Mouse (Mus musculus): Measurements from ENCODE around the gene Cdc73. TPM values are rescaled to one million over a fixed set of nuclear protein-coding genes. Genes with fewer than 3 reads are reported as not detected.
A peak's percentile ranks its signal among the peaks of the same experiment; 100 is the strongest.

Cdc73 gene
- polyA plus RNA-seq, 1 experiment from 2014 or later, result 7.5 TPM

DNA sequence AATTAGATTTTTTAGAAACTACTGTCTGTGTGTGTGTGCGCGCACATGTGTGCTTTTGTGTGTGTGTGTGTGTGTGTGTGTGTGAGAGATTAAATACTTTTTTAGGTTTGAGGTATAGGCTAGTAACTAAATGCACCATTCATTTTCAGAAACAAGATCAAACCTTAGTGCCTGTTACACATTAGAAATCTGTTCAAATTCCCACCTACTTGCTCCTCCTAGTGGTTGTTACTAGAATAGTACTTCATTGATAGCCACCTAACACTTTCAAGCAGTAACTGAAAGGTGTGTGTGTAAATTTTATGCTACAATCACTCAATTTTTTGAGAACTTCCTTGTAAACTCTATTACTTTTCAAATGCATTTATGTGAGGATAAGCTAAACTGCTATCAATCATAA, 58.5 kb downstream of the Cdc73 start:
- Histone ChIP-seq H3K27me3 (replicated peaks; ENCODE audit: control insufficient read depth, insufficient read depth, low read length) (no peaks in the 10 kb centered on the region), H3K4me3 (ENCODE audit: low read length) (no peak overlapping the region), H3K27ac (ENCODE audit: low read length) (no peak overlapping the region), H3K4me2 (ENCODE audit: low read depth, low read length) (no peak overlapping the region), H3K9me3 (ENCODE audit: control insufficient read depth, low read length) (no peaks in the 10 kb centered on the region), H3K9ac (ENCODE audit: low read depth, low read length) (no peak overlapping the region), H3K36me3 (ENCODE audit: control insufficient read depth, insufficient read depth, low read length) (no peaks in the 10 kb centered on the region), H3K4me1 (ENCODE audit: control insufficient read depth, insufficient read depth, low read length) (no peaks in the 10 kb centered on the region)
- 93% methylated on average over 2 of the region's 2 CpGs for WGBS
- ATAC-seq, result peak; percentile 64; the same call in 1 of the 2 replicates

DNA sequence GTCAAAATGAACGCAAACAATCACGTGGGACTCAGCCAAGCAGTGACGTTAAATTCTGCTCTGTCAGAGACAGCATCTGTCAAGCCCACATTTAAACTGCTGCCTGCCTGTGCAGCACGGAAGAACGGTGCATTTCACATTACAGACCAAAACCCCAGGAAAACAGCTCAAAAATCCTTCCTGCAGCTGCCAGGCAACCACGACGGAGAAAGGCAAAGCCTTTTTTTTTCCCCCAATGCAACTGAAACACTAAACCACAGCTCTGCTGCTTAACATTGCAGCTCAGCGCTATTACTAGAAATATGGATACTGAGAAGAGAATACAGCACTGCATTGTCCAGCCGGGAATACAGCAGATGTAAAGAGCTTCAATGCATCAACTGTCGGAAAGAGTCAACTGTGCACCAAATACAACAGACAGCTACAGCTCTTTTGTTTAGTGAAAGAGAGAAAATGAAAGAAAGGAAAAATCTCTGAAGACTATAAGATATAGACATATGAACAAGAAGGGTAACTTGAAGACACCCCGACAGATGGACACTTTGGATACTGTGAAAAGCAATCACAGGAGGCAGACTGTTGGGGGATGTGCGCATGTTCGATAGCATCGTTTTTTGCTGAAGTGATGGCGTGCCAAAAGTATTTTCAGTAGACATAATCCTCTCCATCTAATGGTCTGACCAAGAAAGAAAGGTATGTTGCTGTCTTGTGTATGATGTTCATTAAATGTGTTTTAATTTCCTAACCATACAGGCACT, 61.9 kb downstream of the Cdc73 start, which contains the start of gene B3galt2:
Gene B3galt2, plus strand, starts transcription at position 15 of the 758 bp plus-strand sequence.
- Histone ChIP-seq H3K4me2 (ENCODE audit: low read depth, low read length) (peak within 1 kb of the TSS; percentile 17; the same call in 1 of the 2 replicates), H3K9me3 (ENCODE audit: control insufficient read depth, low read length) (no peaks in the 10 kb centered on the region), H3K4me3 (ENCODE audit: low read length) (0 out of 2 replicates have a peak within 1 kb of the TSS, but pooled peaks have one; percentile 2), H3K36me3 (ENCODE audit: control insufficient read depth, insufficient read depth, low read length) (no peaks in the 10 kb centered on the region), H3K9ac (ENCODE audit: low read depth, low read length) (no peak within 1 kb of the TSS), H3K27ac (ENCODE audit: low read length) (no peak within 1 kb of the TSS), H3K27me3 (replicated peaks; ENCODE audit: control insufficient read depth, insufficient read depth, low read length) (no peaks in the 10 kb centered on the region), H3K4me1 (ENCODE audit: control insufficient read depth, insufficient read depth, low read length) (no peaks in the 10 kb centered on the region)
- WGBS, result 56% methylated on average over 15 of the region's 15 CpGs
- no peak for ATAC-seq

DNA sequence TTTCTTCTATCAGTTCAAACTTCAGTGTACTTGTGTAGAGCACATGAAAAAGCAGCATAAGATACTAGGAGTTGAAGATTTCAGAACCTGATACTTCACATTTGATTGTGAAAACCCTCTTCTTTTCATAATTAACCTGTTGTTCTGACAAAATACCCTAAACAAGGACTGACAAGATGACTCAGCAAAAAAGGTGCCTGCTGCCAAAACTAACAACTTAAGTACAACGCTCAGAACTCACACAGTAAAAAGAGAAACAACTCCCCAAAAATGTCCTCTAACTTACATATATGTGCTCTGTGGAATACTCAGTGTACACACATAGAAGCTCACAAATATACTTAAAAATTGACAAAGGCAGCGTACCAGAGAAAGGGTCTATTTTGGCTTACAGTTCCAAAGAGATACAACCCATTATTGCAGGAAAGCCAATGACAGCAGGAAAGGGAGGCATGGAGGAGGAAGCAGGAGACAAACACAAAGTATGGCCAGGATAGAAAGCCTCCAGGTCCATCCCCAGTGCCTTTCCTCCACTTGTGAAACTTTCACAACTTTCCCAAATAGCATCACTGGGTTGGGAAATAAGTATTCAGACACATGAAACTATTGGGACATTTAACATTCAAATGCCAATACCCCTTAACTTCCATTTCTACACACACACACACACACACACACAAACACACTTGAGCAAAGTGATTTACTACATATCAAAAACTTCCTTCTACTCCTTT, 69.7 kb downstream of the Cdc73 start:
- no peak overlapping the region for H3K27ac ChIP-seq (ENCODE audit: low read length)
- H3K27me3 ChIP-seq (replicated peaks; ENCODE audit: control insufficient read depth, insufficient read depth, low read length), result no peaks in the 10 kb centered on the region
- no peak overlapping the region for H3K4me3 ChIP-seq (ENCODE audit: low read length)
- no peak overlapping the region for H3K9ac ChIP-seq (ENCODE audit: low read depth, low read length)
- no peaks in the 10 kb centered on the region for H3K4me1 ChIP-seq (ENCODE audit: control insufficient read depth, insufficient read depth, low read length)
- WGBS, result 85% methylated on average over 2 of the region's 2 CpGs
- no peak overlapping the region for H3K4me2 ChIP-seq (ENCODE audit: low read depth, low read length)
- H3K36me3 ChIP-seq (ENCODE audit: control insufficient read depth, insufficient read depth, low read length), result no peaks in the 10 kb centered on the region
- no peak for ATAC-seq
- H3K9me3 ChIP-seq (ENCODE audit: control insufficient read depth, low read length), result no peaks in the 10 kb centered on the region

DNA sequence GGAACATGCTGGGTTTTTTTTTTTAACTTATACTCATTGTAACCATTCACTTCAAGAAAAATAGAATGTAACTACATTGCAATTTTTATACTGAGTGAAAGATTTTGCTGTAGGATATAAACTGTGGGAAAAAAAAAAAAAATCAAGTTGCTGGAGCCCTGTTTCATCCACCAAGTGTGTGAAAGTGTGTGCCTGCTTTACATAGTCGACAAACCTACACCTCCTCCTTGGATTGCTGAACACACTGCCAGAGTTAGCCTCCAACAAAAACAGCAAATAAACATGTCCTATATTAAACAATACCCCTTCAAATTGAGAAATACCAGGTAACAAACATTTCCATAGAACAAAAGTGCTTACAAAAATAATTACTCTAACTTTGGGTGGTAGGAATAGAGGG, 70.3 kb downstream of the Cdc73 start:
- no peak overlapping the region for H3K4me3 ChIP-seq (ENCODE audit: low read length)

DNA sequence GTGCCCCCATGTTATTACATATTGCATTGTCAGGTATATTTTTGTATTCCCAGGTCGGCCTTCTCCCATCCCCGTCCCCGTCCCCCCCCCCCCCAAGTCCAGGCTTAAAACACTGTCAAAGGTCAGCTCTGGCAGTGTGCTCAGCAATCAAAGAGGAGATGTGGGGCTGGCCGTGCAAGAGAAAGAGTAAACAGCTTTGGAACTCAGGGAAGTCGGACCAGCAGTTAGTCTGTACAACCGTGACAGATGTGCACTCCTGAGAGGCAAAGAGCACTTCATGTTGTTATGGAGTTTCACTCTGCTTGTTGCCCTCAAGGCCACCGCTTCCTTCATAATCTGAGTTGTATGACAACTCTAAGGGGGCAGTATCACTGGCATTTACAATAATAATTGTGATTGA, 71.4 kb downstream of the Cdc73 start:
- no peaks in the 10 kb centered on the region for H3K36me3 ChIP-seq (ENCODE audit: control insufficient read depth, insufficient read depth, low read length)
- H3K27ac ChIP-seq (ENCODE audit: low read length), result no peak overlapping the region
- ATAC-seq, result 0 out of 2 replicates have a peak, but pooled peaks have one; percentile 23
- no peaks in the 10 kb centered on the region for H3K4me1 ChIP-seq (ENCODE audit: control insufficient read depth, insufficient read depth, low read length)
- H3K9me3 ChIP-seq (ENCODE audit: control insufficient read depth, low read length), result no peaks in the 10 kb centered on the region
- H3K4me2 ChIP-seq (ENCODE audit: low read depth, low read length), result no peak overlapping the region
- no peak overlapping the region for H3K9ac ChIP-seq (ENCODE audit: low read depth, low read length)
- WGBS, result 30% methylated on average over 7 of the region's 7 CpGs
- no peaks in the 10 kb centered on the region for H3K27me3 ChIP-seq (replicated peaks; ENCODE audit: control insufficient read depth, insufficient read depth, low read length)
- H3K4me3 ChIP-seq (ENCODE audit: low read length), result no peak overlapping the region

More for the DNA sequence above, 70.3 kb downstream of the Cdc73 start:
- Histone ChIP-seq H3K9ac (ENCODE audit: low read depth, low read length) (no peak overlapping the region), H3K27me3 (replicated peaks; ENCODE audit: control insufficient read depth, insufficient read depth, low read length) (no peaks in the 10 kb centered on the region), H3K36me3 (ENCODE audit: control insufficient read depth, insufficient read depth, low read length) (no peaks in the 10 kb centered on the region), H3K4me2 (ENCODE audit: low read depth, low read length) (no peak overlapping the region), H3K27ac (ENCODE audit: low read length) (no peak overlapping the region), H3K4me1 (ENCODE audit: control insufficient read depth, insufficient read depth, low read length) (no peaks in the 10 kb centered on the region), H3K9me3 (ENCODE audit: control insufficient read depth, low read length) (no peaks in the 10 kb centered on the region)
- no peak for ATAC-seq
- WGBS, result 66% methylated on average over 1 of the region's 1 CpGs

DNA sequence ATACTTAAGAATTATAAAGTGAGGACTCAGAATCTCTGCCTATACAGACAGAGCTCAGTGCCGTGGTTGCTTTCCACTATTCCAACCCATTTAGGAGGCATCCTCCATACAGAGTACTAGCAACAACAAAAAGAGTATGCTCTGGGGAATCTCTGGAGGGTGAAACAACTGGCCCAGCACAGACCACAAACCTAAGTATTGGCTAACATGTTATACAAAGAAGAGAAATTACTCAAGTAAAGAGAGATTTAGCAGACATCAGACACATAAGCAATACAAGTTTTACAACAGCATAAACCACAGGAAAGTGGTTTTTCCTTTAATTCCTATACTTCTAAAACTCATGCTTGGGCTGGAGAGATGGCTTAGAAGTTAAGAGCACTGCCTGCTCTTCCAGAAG, 80.1 kb downstream of the Cdc73 start:
- Histone ChIP-seq H3K4me1 (ENCODE audit: control insufficient read depth, insufficient read depth, low read length) (no peaks in the 10 kb centered on the region), H3K4me2 (ENCODE audit: low read depth, low read length) (no peak overlapping the region), H3K27me3 (replicated peaks; ENCODE audit: control insufficient read depth, insufficient read depth, low read length) (no peaks in the 10 kb centered on the region), H3K9me3 (ENCODE audit: control insufficient read depth, low read length) (no peaks in the 10 kb centered on the region), H3K9ac (ENCODE audit: low read depth, low read length) (no peak overlapping the region), H3K36me3 (ENCODE audit: control insufficient read depth, insufficient read depth, low read length) (no peaks in the 10 kb centered on the region), H3K27ac (ENCODE audit: low read length) (no peak overlapping the region), H3K4me3 (ENCODE audit: low read length) (no peak overlapping the region)
- 91% methylated on average over 1 of the region's 1 CpGs for WGBS
- no peak for ATAC-seq

DNA sequence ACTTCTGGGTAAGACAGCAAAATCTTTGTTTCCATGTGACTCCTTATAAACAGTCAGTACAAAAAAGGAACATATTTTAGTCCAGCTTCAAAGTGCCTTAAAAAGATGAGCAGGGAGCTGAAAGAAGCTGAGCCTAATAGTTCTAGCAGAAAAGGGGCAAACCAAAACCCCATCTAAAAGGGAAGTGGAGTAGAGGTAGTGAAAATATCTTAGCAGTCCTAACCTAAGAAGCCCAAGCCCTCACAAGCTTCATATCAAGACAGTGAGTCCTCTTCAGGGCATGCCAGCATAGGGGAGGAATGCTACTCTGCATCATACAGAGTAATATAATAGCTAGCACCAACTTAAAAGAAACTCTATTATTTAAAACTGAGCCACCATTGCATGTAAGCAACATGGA, 80.8 kb downstream of the Cdc73 start:
- no peaks in the 10 kb centered on the region for H3K4me1 ChIP-seq (ENCODE audit: control insufficient read depth, insufficient read depth, low read length)
- H3K4me3 ChIP-seq (ENCODE audit: low read length), result no peak overlapping the region
- H3K4me2 ChIP-seq (ENCODE audit: low read depth, low read length), result no peak overlapping the region
- H3K36me3 ChIP-seq (ENCODE audit: control insufficient read depth, insufficient read depth, low read length), result peaks cover 3% of the 10 kb centered on the region; the same call in 1 of the 2 replicates
- no peak overlapping the region for H3K27ac ChIP-seq (ENCODE audit: low read length)
- no peak overlapping the region for H3K9ac ChIP-seq (ENCODE audit: low read depth, low read length)
- H3K27me3 ChIP-seq (replicated peaks; ENCODE audit: control insufficient read depth, insufficient read depth, low read length), result no peaks in the 10 kb centered on the region
- no peak for ATAC-seq
- no peaks in the 10 kb centered on the region for H3K9me3 ChIP-seq (ENCODE audit: control insufficient read depth, low read length)

DNA sequence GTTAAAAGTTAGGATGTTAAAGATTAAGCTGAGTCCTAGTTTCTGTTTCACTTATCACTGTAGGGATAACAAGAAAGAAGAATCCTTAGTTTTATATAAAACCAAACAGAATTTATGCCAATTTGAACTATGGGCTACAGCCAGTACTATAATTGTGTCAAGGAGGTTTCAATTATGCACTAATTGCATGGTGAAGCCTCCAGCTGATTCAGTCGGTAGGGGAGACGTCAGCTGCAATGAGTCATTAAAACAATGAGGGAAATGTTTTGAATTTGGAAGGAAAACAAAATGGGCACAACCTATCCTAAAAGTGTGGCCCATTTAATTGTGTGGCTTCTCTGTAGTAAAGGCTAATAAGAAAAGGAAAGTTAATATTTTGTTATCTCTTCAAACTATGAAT, 82.9 kb downstream of the Cdc73 start:
- H3K4me3 ChIP-seq (ENCODE audit: low read length), result no peak overlapping the region
- H3K27ac ChIP-seq (ENCODE audit: low read length), result no peak overlapping the region
- H3K9me3 ChIP-seq (ENCODE audit: control insufficient read depth, low read length), result no peaks in the 10 kb centered on the region
- H3K4me2 ChIP-seq (ENCODE audit: low read depth, low read length), result no peak overlapping the region
- no peak overlapping the region for H3K9ac ChIP-seq (ENCODE audit: low read depth, low read length)
- no peaks in the 10 kb centered on the region for H3K27me3 ChIP-seq (replicated peaks; ENCODE audit: control insufficient read depth, insufficient read depth, low read length)
- ATAC-seq, result no peak
- 67% methylated on average over 2 of the region's 2 CpGs for WGBS
- no peaks in the 10 kb centered on the region for H3K4me1 ChIP-seq (ENCODE audit: control insufficient read depth, insufficient read depth, low read length)
- peaks cover 3% of the 10 kb centered on the region; the same call in 1 of the 2 replicates for H3K36me3 ChIP-seq (ENCODE audit: control insufficient read depth, insufficient read depth, low read length)

DNA sequence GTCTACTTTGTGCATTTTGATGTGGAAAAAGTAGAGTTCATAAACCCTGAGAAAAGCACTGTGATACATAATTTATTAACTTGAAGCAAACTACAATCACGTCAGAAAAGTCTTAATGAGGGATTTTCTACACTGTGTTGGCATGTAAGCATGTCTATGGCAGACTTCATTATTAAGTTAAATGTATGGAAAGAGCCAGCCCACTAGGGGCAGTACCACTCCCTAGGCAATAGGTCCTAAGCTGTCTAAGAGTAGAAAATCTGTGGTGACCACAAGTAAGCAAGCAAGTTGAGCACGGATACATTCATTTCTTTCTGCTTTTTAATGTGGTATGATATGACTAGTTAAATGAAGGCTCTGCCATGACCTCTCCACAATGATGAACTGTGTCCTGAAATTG, 89.8 kb downstream of the Cdc73 start:
- Histone ChIP-seq H3K4me3 (ENCODE audit: low read length) (no peak overlapping the region), H3K4me1 (ENCODE audit: control insufficient read depth, insufficient read depth, low read length) (no peaks in the 10 kb centered on the region), H3K9me3 (ENCODE audit: control insufficient read depth, low read length) (no peaks in the 10 kb centered on the region), H3K4me2 (ENCODE audit: low read depth, low read length) (no peak overlapping the region), H3K27me3 (replicated peaks; ENCODE audit: control insufficient read depth, insufficient read depth, low read length) (no peaks in the 10 kb centered on the region), H3K27ac (ENCODE audit: low read length) (no peak overlapping the region), H3K9ac (ENCODE audit: low read depth, low read length) (no peak overlapping the region), H3K36me3 (ENCODE audit: control insufficient read depth, insufficient read depth, low read length) (peaks cover 6% of the 10 kb centered on the region; the same call in 1 of the 2 replicates)
- ATAC-seq, result no peak
- WGBS, result 94% methylated on average over 2 of the region's 2 CpGs

Data from intestine, embryonic 16.5 days (tissue).